Mouse (Mus musculus) MEL (cell line): ENCODE measurements at regions not wholly inside any gene's neighbourhood (a gene's known extent, or its start where the extent isn't known, plus 50 kb on each side); places are given as distances from the start of the nearest gene placed in this dataset.

ENCODE experiments used
- DNase-seq: peaks from one replicate; pipeline ENCODE4 v3.0.0; 2011; ENCODE audit warnings: low read depth, low spot score
- H3K27ac ChIP-seq: 2 replicates; pipeline ENCODE4 v1.5.1; 2012; ENCODE audit warnings: low read depth, mild to moderate bottlenecking, control low read depth, low read length, moderate library complexity; ENCODE audit not compliant: control insufficient read depth
- H3K27me3 ChIP-seq, 2 experiments: fragments of 150-350 bp in 1 of 2; sonication (generic) in 1 of 2; 2 replicates each; pipeline ENCODE4 v1.6.1; 2012; ENCODE audit warnings: low read length in 2 of 2, mild to moderate bottlenecking in 2 of 2, improper control_type of control experiment in 1 of 2, moderate library complexity in 1 of 2; ENCODE audit not compliant: insufficient read depth in 2 of 2, control insufficient read depth in 1 of 2
- H3K36me3 ChIP-seq, 2 experiments: 2 replicates each; pipeline ENCODE4 v1.6.1; 2012 to 2014; ENCODE audit warnings: low read length in 2 of 2, improper control_type of control experiment in 1 of 2, inconsistent platforms in 1 of 2, mild to moderate bottlenecking in 1 of 2; ENCODE audit not compliant: insufficient read depth in 2 of 2, control insufficient read depth in 1 of 2
- H3K4me1 ChIP-seq, 2 experiments: fragments of 150-350 bp in 1 of 2; sonication (generic) in 1 of 2; 2 replicates each; pipeline ENCODE4 v1.6.1; 2012; ENCODE audit warnings: low read length in 2 of 2, improper control_type of control experiment in 1 of 2, mild to moderate bottlenecking in 1 of 2; ENCODE audit not compliant: insufficient read depth in 2 of 2, control insufficient read depth in 1 of 2
- H3K4me3 ChIP-seq, 2 experiments: fragments of 150-350 bp in 1 of 2; sonication (generic) in 1 of 2; 2 replicates each; pipeline ENCODE4 v1.5.1; 2012; ENCODE audit warnings: low read depth in 2 of 2, low read length in 2 of 2, mild to moderate bottlenecking in 2 of 2, moderate library complexity in 2 of 2, control low read depth in 1 of 2, improper control_type of control experiment in 1 of 2; ENCODE audit not compliant: control insufficient read depth in 1 of 2, insufficient read depth in 1 of 2
- H3K79me2 ChIP-seq: 2 replicates; pipeline ENCODE4 v1.6.1; 2012; ENCODE audit warnings: mild to moderate bottlenecking, low read length, moderate library complexity; ENCODE audit not compliant: control insufficient read depth, poor library complexity, insufficient read depth
- H3K9ac ChIP-seq: 2 replicates; pipeline ENCODE4 v1.6.1; 2012; ENCODE audit warnings: low read depth, mild to moderate bottlenecking, control low read depth, low read length, moderate library complexity; ENCODE audit not compliant: control insufficient read depth, poor library complexity, severe bottlenecking
- H3K9me3 ChIP-seq: fragments of 150-350 bp; sonication (generic); replicated peaks from 2 replicates; pipeline ENCODE4 v1.6.1; 2012; ENCODE audit warnings: mild to moderate bottlenecking, low read length, improper control_type of control experiment, moderate library complexity; ENCODE audit not compliant: insufficient read depth
- CHD1 ChIP-seq: IDR thresholded peaks from 2 replicates; pipeline ENCODE4 v1.6.1; 2012; ENCODE audit warnings: low read depth, mild to moderate bottlenecking, inconsistent platforms, low read length, improper control_type of control experiment
- CHD2 ChIP-seq: IDR thresholded peaks from 2 replicates; pipeline ENCODE4 v1.6.1; 2011; ENCODE audit warnings: low read length, improper control_type of control experiment
- CTCF ChIP-seq, 3 experiments: IDR thresholded peaks in 2 of 3; conservative IDR thresholded peaks in 1 of 3; 2 replicates each; pipeline ENCODE4 v1.5.1; 2011 to 2012; ENCODE audit warnings: low read length in 3 of 3, low read depth in 2 of 3, mild to moderate bottlenecking in 2 of 3, improper control_type of control experiment in 1 of 3, inconsistent platforms in 1 of 3, mixed read lengths in 1 of 3, moderate library complexity in 1 of 3; ENCODE audit not compliant: control insufficient read depth in 1 of 3, insufficient read depth in 1 of 3, poor library complexity in 1 of 3, severe bottlenecking in 1 of 3
- E2F4 ChIP-seq: IDR thresholded peaks from 2 replicates; pipeline ENCODE4 v1.6.1; 2011; ENCODE audit warnings: low read depth, low read length, improper control_type of control experiment, borderline replicate concordance
- ELF1 ChIP-seq: IDR thresholded peaks from 2 replicates; pipeline ENCODE4 v1.6.1; 2014; ENCODE audit warnings: low read depth, mild to moderate bottlenecking, inconsistent platforms, low read length, improper control_type of control experiment, moderate library complexity
- EP300 ChIP-seq, 2 experiments: IDR thresholded peaks; 2 replicates each; pipeline ENCODE4 v1.6.1; 2011; ENCODE audit warnings: improper control_type of control experiment in 2 of 2, low read length in 2 of 2, low read depth in 1 of 2, mild to moderate bottlenecking in 1 of 2
- HCFC1 ChIP-seq: IDR thresholded peaks from 2 replicates; pipeline ENCODE4 v1.6.1; 2012; ENCODE audit warnings: low read depth, mild to moderate bottlenecking, inconsistent platforms, low read length, improper control_type of control experiment, moderate library complexity
- MAFK ChIP-seq: IDR thresholded peaks from 2 replicates; pipeline ENCODE4 v1.6.1; 2011; ENCODE audit warnings: low read depth, mild to moderate bottlenecking, low read length, improper control_type of control experiment, borderline replicate concordance
- MYB ChIP-seq: IDR thresholded peaks from 2 replicates; pipeline ENCODE4 v1.6.1; 2011; ENCODE audit warnings: mild to moderate bottlenecking, low read depth, low read length, improper control_type of control experiment
- MYC ChIP-seq: IDR thresholded peaks from 2 replicates; pipeline ENCODE4 v1.6.1; 2011; ENCODE audit warnings: low read depth, mild to moderate bottlenecking, low read length, improper control_type of control experiment, moderate library complexity
- NELFE ChIP-seq: IDR thresholded peaks from 2 replicates; pipeline ENCODE4 v1.6.1; 2011; ENCODE audit warnings: low read depth, low read length, improper control_type of control experiment
- NRF1 ChIP-seq: IDR thresholded peaks from 2 replicates; pipeline ENCODE4 v1.6.1; 2014; ENCODE audit warnings: low read depth, mild to moderate bottlenecking, inconsistent platforms, low read length, improper control_type of control experiment, moderate library complexity; ENCODE audit not compliant: poor library complexity, insufficient read depth, severe bottlenecking
- POLR2AphosphoS5 ChIP-seq: IDR thresholded peaks from 2 replicates; pipeline ENCODE4 v1.6.1; 2012; ENCODE audit warnings: low read depth, borderline replicate concordance, mild to moderate bottlenecking, inconsistent platforms, low read length, moderate library complexity, mixed read lengths
- RAD21 ChIP-seq: IDR thresholded peaks from 2 replicates; pipeline ENCODE4 v1.6.1; 2011; ENCODE audit warnings: mild to moderate bottlenecking, low read depth, low read length, improper control_type of control experiment
- RCOR1 ChIP-seq: IDR thresholded peaks from 2 replicates; pipeline ENCODE4 v1.6.1; 2012; ENCODE audit warnings: low read depth, mild to moderate bottlenecking, inconsistent platforms, low read length, improper control_type of control experiment
- SIN3A ChIP-seq: IDR thresholded peaks from 2 replicates; pipeline ENCODE4 v1.6.1; 2012; ENCODE audit warnings: low read length, improper control_type of control experiment, inconsistent platforms
- SMC3 ChIP-seq: IDR thresholded peaks from 2 replicates; pipeline ENCODE4 v1.6.1; 2011; ENCODE audit warnings: low read depth, low read length, improper control_type of control experiment
- TAL1 ChIP-seq: IDR thresholded peaks from 2 replicates; pipeline ENCODE4 v1.6.1; 2012; ENCODE audit warnings: mild to moderate bottlenecking, inconsistent platforms, low read length, moderate library complexity, mixed read lengths
- UBTF ChIP-seq: IDR thresholded peaks from 2 replicates; pipeline ENCODE4 v1.6.1; 2012; ENCODE audit warnings: low read depth, mild to moderate bottlenecking, inconsistent platforms, low read length, improper control_type of control experiment, moderate library complexity, borderline replicate concordance; ENCODE audit not compliant: insufficient read depth
- USF2 ChIP-seq, 2 experiments: IDR thresholded peaks; 2 replicates each; pipeline ENCODE4 v1.6.1; 2011 to 2012; ENCODE audit warnings: improper control_type of control experiment in 2 of 2, low read length in 2 of 2, borderline replicate concordance in 1 of 2, inconsistent platforms in 1 of 2, low read depth in 1 of 2, mild to moderate bottlenecking in 1 of 2; ENCODE audit not compliant: insufficient read depth in 1 of 2
- ZC3H11A ChIP-seq: IDR thresholded peaks from 2 replicates; pipeline ENCODE4 v1.6.1; 2012; ENCODE audit warnings: low read depth, mild to moderate bottlenecking, inconsistent platforms, low read length, improper control_type of control experiment
- ZMIZ1 ChIP-seq: IDR thresholded peaks from 2 replicates; pipeline ENCODE4 v1.6.1; 2012; ENCODE audit warnings: low read depth, mild to moderate bottlenecking, inconsistent platforms, low read length, improper control_type of control experiment, moderate library complexity

DNA sequence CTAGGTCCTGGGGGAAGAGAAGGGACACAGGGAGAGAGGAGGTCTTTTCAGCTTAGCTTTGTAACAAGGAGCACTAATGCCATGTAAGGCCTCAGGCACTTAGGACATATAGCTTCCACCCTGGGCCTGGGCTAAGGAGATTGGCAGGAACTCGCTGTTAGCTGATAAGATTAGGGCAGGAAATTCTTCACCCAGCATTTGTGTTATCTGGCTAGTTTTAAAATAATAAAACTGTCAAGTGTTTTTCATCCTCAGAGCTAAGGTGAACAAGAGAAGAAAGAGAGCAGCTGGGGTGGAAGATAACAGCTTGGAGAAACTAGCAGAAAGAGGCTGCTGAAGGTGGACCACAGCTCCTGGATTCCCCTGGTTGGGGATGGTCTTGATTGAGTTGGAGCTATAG is 111.0 kb upstream of the Slco6d1 start (continued):
- TF ChIP-seq MAFK (0 out of 2 replicates have a peak, but pooled peaks have one; percentile 36), SIN3A (peak; percentile 74), USF2 (IDR thresholded peaks at IDR 0.05; ENCODE audit: borderline replicate concordance in 1 of 2, insufficient read depth in 1 of 2, low read depth in 1 of 2, low read length in 2 of 2) (0 out of 4 replicates have a peak, but pooled peaks of 1 of the 2 experiments have one; percentile 5), RAD21 (no peak), TAL1 (peak; percentile 62), CTCF (IDR thresholded peaks at IDR 0.05 in 2 of 3, conservative IDR thresholded peaks at IDR 0.05 in 1 of 3; ENCODE audit: control insufficient read depth in 1 of 3, insufficient read depth in 1 of 3, low read depth in 2 of 3, low read length in 3 of 3, poor library complexity in 1 of 3, severe bottlenecking in 1 of 3) (no peak), CHD1 (no peak), UBTF (no peak), E2F4 (no peak), ELF1 (peak; percentile 19; the same call in 1 of the 2 replicates), NELFE (no peak), MYB (peak; percentile 76), NRF1 (no peak), CHD2 (no peak), HCFC1 (0 out of 2 replicates have a peak, but pooled peaks have one; percentile 32), EP300 (IDR thresholded peaks at IDR 0.05; ENCODE audit: low read depth in 1 of 2, low read length in 2 of 2) (peak; percentile 96 to 97)

DNA sequence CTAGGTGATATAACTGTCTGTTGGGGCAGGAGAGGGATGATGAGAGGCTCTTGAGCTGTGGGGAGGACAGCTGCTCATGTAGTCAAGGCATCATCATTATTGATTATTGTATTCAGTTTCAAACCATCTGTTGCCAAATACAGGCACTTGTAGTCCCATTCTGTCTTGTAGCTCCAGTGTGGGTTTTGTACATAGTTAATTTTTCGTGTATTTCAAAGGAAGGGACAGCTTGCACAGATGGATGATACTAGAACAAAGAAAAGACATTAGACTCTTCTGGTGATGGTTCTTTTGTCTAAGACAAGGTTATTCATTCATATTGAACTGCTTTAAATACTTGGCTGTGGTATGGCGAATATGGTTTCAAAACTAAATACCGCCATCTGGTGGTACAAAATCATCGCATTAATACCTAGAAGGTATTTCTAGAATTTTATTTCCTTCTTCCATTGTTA is 70.8 kb upstream of the Slco6d1 start:
- peak; percentile 71 for DNase-seq
- Histone ChIP-seq H3K9me3 (no peaks in the 10 kb centered on the region), H3K4me3 (no peak overlapping the region), H3K4me1 (peaks cover 0 to 1% of the 10 kb centered on the region in 2 experiments; a peak in 1 of 4 replicates), H3K27me3 (no peaks in the 10 kb centered on the region), H3K27ac (no peak overlapping the region), H3K36me3 (peaks cover 0 to 2% of the 10 kb centered on the region in 2 experiments; a peak in 2 of 4 replicates), H3K9ac (no peak overlapping the region), H3K79me2 (no peaks in the 10 kb centered on the region)
- TF ChIP-seq CTCF (IDR thresholded peaks at IDR 0.05 in 2 of 3, conservative IDR thresholded peaks at IDR 0.05 in 1 of 3; ENCODE audit: control insufficient read depth in 1 of 3, insufficient read depth in 1 of 3, low read depth in 2 of 3, low read length in 3 of 3, poor library complexity in 1 of 3, severe bottlenecking in 1 of 3) (peak; percentile 10 to 82 (median 22); a peak in 3 of 6 replicates), SMC3 (peak; percentile 96), EP300 (IDR thresholded peaks at IDR 0.05; ENCODE audit: low read depth in 1 of 2, low read length in 2 of 2) (no peak), ZC3H11A (peak; percentile 95), E2F4 (no peak), POLR2AphosphoS5 (no peak), CHD1 (no peak), MYC (no peak), RAD21 (peak; percentile 94), SIN3A (0 out of 2 replicates have a peak, but pooled peaks have one; percentile 24), RCOR1 (no peak), TAL1 (no peak), ZMIZ1 (no peak)
